Mouse (Mus musculus): ENCODE results near the gene Ccnjl.

- no peak for TF ChIP-seq POLR2A (IDR thresholded peaks at IDR 0.05; ENCODE audit: extremely low read depth, insufficient read depth, low read length)
- no peak for TF ChIP-seq CTCF (IDR thresholded peaks at IDR 0.05; ENCODE audit: low read depth, low read length)
Measured at GRCm38 (mm10) chr11:43565852-43566251, 37.3 kb downstream of the Ccnjl start.
